Mouse (Mus musculus) CH12.LX (cell line): ENCODE data around the gene Cfap52. TPM values are rescaled to one million over a fixed set of nuclear protein-coding genes. Genes with fewer than 3 reads are reported as not detected.

Experiments used
- DNase-seq: peaks from one replicate; pipeline ENCODE4 v3.0.0-alpha.2; 2013; ENCODE audit errors: extremely low read depth
- H3K27ac ChIP-seq: 2 replicates; pipeline ENCODE4 v1.5.1; 2012; ENCODE audit warnings: low read depth, mild to moderate bottlenecking, control low read depth, moderate library complexity; ENCODE audit not compliant: insufficient read depth
- H3K27me3 ChIP-seq: replicated peaks from 2 replicates; pipeline ENCODE3; 2012; ENCODE audit warnings: inconsistent platforms
- H3K36me3 ChIP-seq, 2 experiments: replicated peaks in 1 of 2; 2 replicates each; pipeline versions ENCODE3 to v1.6.1; 2012; ENCODE audit warnings: inconsistent platforms in 1 of 2, low read length in 1 of 2, mild to moderate bottlenecking in 1 of 2, mixed read lengths in 1 of 2, moderate library complexity in 1 of 2; ENCODE audit not compliant: control insufficient read depth in 1 of 2, insufficient read depth in 1 of 2
- H3K4me1 ChIP-seq, 2 experiments: 2 replicates each; pipeline ENCODE4 v1.6.1; 2012; ENCODE audit warnings: inconsistent platforms in 1 of 2, moderate library complexity in 1 of 2; ENCODE audit not compliant: insufficient read depth in 2 of 2, control insufficient read depth in 1 of 2
- H3K4me2 ChIP-seq: 2 replicates; pipeline ENCODE4 v1.6.1; 2012; ENCODE audit warnings: low read depth, mild to moderate bottlenecking, control low read depth; ENCODE audit not compliant: poor library complexity, insufficient read depth, severe bottlenecking
- H3K4me3 ChIP-seq, 3 experiments: fragments of 150-350 bp in 1 of 3; sonication (generic) in 1 of 3; replicated peaks in 1 of 3; 2 replicates each; pipeline versions ENCODE3 to v1.5.1; 2011 to 2012; ENCODE audit warnings: low read depth in 2 of 3, low read length in 2 of 3, mild to moderate bottlenecking in 2 of 3, moderate library complexity in 2 of 3, control low read depth in 1 of 3, improper control_type of control experiment in 1 of 3, inconsistent platforms in 1 of 3, mixed read lengths in 1 of 3; ENCODE audit not compliant: poor library complexity in 1 of 3
- H3K79me2 ChIP-seq: replicated peaks from 2 replicates; pipeline ENCODE4 v1.6.1; 2012; ENCODE audit warnings: mild to moderate bottlenecking, moderate library complexity; ENCODE audit not compliant: control insufficient read depth, poor library complexity, insufficient read depth, severe bottlenecking; ENCODE audit errors: extremely low read depth
- H3K9ac ChIP-seq: 2 replicates; pipeline ENCODE4 v1.6.1; 2012; ENCODE audit warnings: low read depth, mild to moderate bottlenecking, control low read depth, moderate library complexity; ENCODE audit not compliant: insufficient read depth
- H3K9me3 ChIP-seq: replicated peaks from 2 replicates; pipeline ENCODE3; 2012; ENCODE audit warnings: low read length, inconsistent platforms, mixed read lengths
- BHLHE40 ChIP-seq: IDR thresholded peaks from 2 replicates; pipeline ENCODE4 v1.6.1; 2011; ENCODE audit warnings: mild to moderate bottlenecking, low read depth, low read length, improper control_type of control experiment
- CHD1 ChIP-seq: IDR thresholded peaks from 2 replicates; pipeline ENCODE4 v1.6.1; 2012; ENCODE audit warnings: low read depth, low read length, improper control_type of control experiment, inconsistent platforms
- CTCF ChIP-seq, 2 experiments: IDR thresholded peaks in 1 of 2; conservative IDR thresholded peaks in 1 of 2; 2 replicates each; pipeline ENCODE4 v1.5.1; 2011 to 2012; ENCODE audit warnings: low read depth in 2 of 2, low read length in 2 of 2, improper control_type of control experiment in 1 of 2, inconsistent platforms in 1 of 2, mild to moderate bottlenecking in 1 of 2, moderate library complexity in 1 of 2
- ELF1 ChIP-seq: IDR thresholded peaks from 2 replicates; pipeline ENCODE4 v1.6.1; 2014; ENCODE audit warnings: low read depth, mild to moderate bottlenecking, inconsistent platforms, low read length, improper control_type of control experiment
- GABPA ChIP-seq: IDR thresholded peaks from 2 replicates; pipeline ENCODE4 v1.6.1; 2012; ENCODE audit warnings: low read depth, low read length, improper control_type of control experiment, inconsistent platforms; ENCODE audit not compliant: insufficient replicate concordance
- KAT2A ChIP-seq: IDR thresholded peaks from 2 replicates; pipeline ENCODE4 v1.6.1; 2012; ENCODE audit warnings: low read length, improper control_type of control experiment, inconsistent platforms; ENCODE audit not compliant: insufficient replicate concordance
- MAFK ChIP-seq: IDR thresholded peaks from 2 replicates; pipeline ENCODE4 v1.6.1; 2011; ENCODE audit warnings: low read length, improper control_type of control experiment; ENCODE audit not compliant: insufficient replicate concordance
- MEF2A ChIP-seq: IDR thresholded peaks from 2 replicates; pipeline ENCODE4 v1.6.1; 2014; ENCODE audit warnings: low read depth, mild to moderate bottlenecking, inconsistent platforms, low read length, improper control_type of control experiment, borderline replicate concordance
- NELFE ChIP-seq: IDR thresholded peaks from 2 replicates; pipeline ENCODE4 v1.6.1; 2011; ENCODE audit warnings: low read depth, low read length, improper control_type of control experiment
- POLR2A ChIP-seq: IDR thresholded peaks from 2 replicates; pipeline ENCODE4 v1.6.1; 2011; ENCODE audit warnings: low read depth, mild to moderate bottlenecking, improper control_type of control experiment, low read length
- POLR2AphosphoS2 ChIP-seq: IDR thresholded peaks from 2 replicates; pipeline ENCODE4 v1.6.1; 2011; ENCODE audit warnings: low read depth, low read length, improper control_type of control experiment
- RAD21 ChIP-seq: IDR thresholded peaks from 2 replicates; pipeline ENCODE4 v1.6.1; 2011; ENCODE audit warnings: low read depth, mild to moderate bottlenecking, low read length, improper control_type of control experiment, moderate library complexity
- RCOR1 ChIP-seq: conservative IDR thresholded peaks from 2 replicates; pipeline ENCODE4 v1.6.1; 2012; ENCODE audit warnings: low read depth, mild to moderate bottlenecking, inconsistent platforms, low read length, improper control_type of control experiment
- SIN3A ChIP-seq: IDR thresholded peaks from 2 replicates; pipeline ENCODE4 v1.6.1; 2012; ENCODE audit warnings: low read length, improper control_type of control experiment, inconsistent platforms
- UBTF ChIP-seq: IDR thresholded peaks from 2 replicates; pipeline ENCODE4 v1.6.1; 2012; ENCODE audit warnings: low read depth, mild to moderate bottlenecking, inconsistent platforms, low read length, improper control_type of control experiment, moderate library complexity
- USF2 ChIP-seq: conservative IDR thresholded peaks from 2 replicates; pipeline ENCODE4 v1.6.1; 2011; ENCODE audit warnings: low read depth, low read length, improper control_type of control experiment
- dilution Hi-C: fragments of 300-500 bp; cut with MboI; formaldehyde crosslinking; loops from 2 replicates; pipeline ENCODE4 v1.14.3; 2020; ENCODE audit warnings: low sequenced_read_pairs; ENCODE audit not compliant: extremely low pct_unique_long_range_greater_than_20kb, extremely low pct_ligation_motif_present
- in situ Hi-C: fragments of 300-500 bp; cut with MboI; formaldehyde crosslinking; loops from 3 replicates; pipeline ENCODE4 v1.14.3; 2019; ENCODE audit warnings: low sequenced_read_pairs, low pct_ligation_motif_present, low pct_unique_long_range_greater_than_20kb, mixed read lengths
- polyA plus RNA-seq: library from polyadenylated mRNA; unstranded; fragments of >175 nt; gene quantifications from 2 replicates; pipeline ENCODE4 v1.2.1, GENCODE M21; 2012; ENCODE audit warnings: low read depth; ENCODE audit not compliant: insufficient read length
- total RNA-seq, 2 experiments: library from RNA; depleted of rRNA; stranded (reverse); fragments of 300-350 nt in 1 of 2; fragments of >200 nt in 1 of 2; gene quantifications; 2 replicates each; pipeline ENCODE4 v1.2.3; 2012 to 2014

Gene Cfap52
- total and polyA plus RNA-seq, 3 experiments = 0.20 TPM; not detected in 2

GRCm38 (mm10) chr11:67923720-67924119, 41.7 kb downstream of the Cfap52 start:
- TF ChIP-seq KAT2A (no peak), BHLHE40 (no peak), ELF1 (no peak), SIN3A (no peak), NELFE (no peak), UBTF (no peak), USF2 (no peak), MAFK (no peak), RAD21 (peak; percentile 8), RCOR1 (no peak), CTCF (conservative IDR thresholded peaks at IDR 0.05 in 1 of 2, IDR thresholded peaks at IDR 0.05 in 1 of 2; ENCODE audit: low read depth in 2 of 2, low read length in 2 of 2) (peak in 1 of 2 experiments; percentile 51; a peak in 2 of 4 replicates)
- Histone ChIP-seq H3K4me3 (no peak overlapping the region), H3K4me1 (peaks cover 3 to 35% of the 10 kb centered on the region in 2 experiments; a peak in 3 of 4 replicates), H3K9me3 (no peaks in the 10 kb centered on the region), H3K9ac (no peak overlapping the region), H3K79me2 (no peaks in the 10 kb centered on the region), H3K27me3 (peaks cover 50% of the 10 kb centered on the region), H3K27ac (no peak overlapping the region), H3K4me2 (no peak overlapping the region), H3K36me3 (no peaks in the 10 kb centered on the region)
- no peak for DNase-seq
- in situ Hi-C loops = no loop called here
- dilution Hi-C loops = no loop called here

DNA sequence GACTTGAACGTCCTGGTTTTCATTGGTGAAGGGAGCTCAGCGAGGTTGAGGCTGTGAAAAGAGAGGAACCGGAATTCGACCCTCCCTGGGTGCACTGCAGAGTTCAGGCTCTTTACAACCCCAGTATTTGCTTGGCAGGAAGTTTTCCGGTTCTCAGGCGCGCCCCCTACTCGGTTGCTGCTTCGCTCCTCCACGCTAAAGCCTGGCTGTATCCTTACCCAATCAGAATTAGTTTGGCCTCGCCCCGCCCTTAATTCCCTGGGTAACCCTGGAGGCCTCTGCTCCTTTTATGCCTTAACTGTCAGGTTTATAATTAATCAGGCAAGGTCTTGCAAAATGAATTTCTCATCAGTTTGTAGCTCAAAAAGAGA, 42.7 kb downstream of the Cfap52 start:
- H3K9me3 ChIP-seq = no peaks in the 10 kb centered on the region
- H3K4me2 ChIP-seq = peak overlapping the region; percentile 96
- dilution Hi-C loops = no loop called here
- peaks cover 48% of the 10 kb centered on the region for H3K27me3 ChIP-seq
- TF ChIP-seq UBTF (no peak), POLR2AphosphoS2 (no peak), BHLHE40 (no peak), CHD1 (no peak), CTCF (conservative IDR thresholded peaks at IDR 0.05 in 1 of 2, IDR thresholded peaks at IDR 0.05 in 1 of 2; ENCODE audit: low read depth in 2 of 2, low read length in 2 of 2) (peak; percentile 6 to 58; a peak in 2 of 4 replicates), ELF1 (peak; percentile 69), GABPA (no peak), MEF2A (no peak), POLR2A (no peak)
- no peak overlapping the region for H3K27ac ChIP-seq
- peaks cover 3 to 35% of the 10 kb centered on the region in 2 experiments; a peak in 3 of 4 replicates for H3K4me1 ChIP-seq
- no peaks in the 10 kb centered on the region for H3K36me3 ChIP-seq
- no peak overlapping the region for H3K9ac ChIP-seq
- peak; percentile 67 for DNase-seq
- peak overlapping the region in 2 of 3 experiments; percentile 16 to 41 for H3K4me3 ChIP-seq
- H3K79me2 ChIP-seq = no peaks in the 10 kb centered on the region
- in situ Hi-C loops = no loop called here
